Mouse (Mus musculus) erythroblast, embryonic 14.5 days (primary cell): ENCODE results near the gene Lipt1. TPM values are rescaled to one million over a fixed set of nuclear protein-coding genes. Genes with fewer than 3 reads are reported as not detected.

ENCODE experiments used
- H3K27me3 ChIP-seq: 2 replicates; pipeline ENCODE4 v1.6.1; 2012; ENCODE audit warnings: inconsistent platforms; ENCODE audit not compliant: control insufficient read depth
- H3K36me3 ChIP-seq: 2 replicates; pipeline ENCODE4 v1.6.1; 2012; ENCODE audit warnings: mild to moderate bottlenecking, inconsistent platforms; ENCODE audit not compliant: control insufficient read depth
- H3K4me1 ChIP-seq: 2 replicates; pipeline ENCODE4 v1.6.1; 2012; ENCODE audit warnings: inconsistent platforms; ENCODE audit not compliant: control insufficient read depth
- H3K4me3 ChIP-seq: replicated peaks from 2 replicates; pipeline ENCODE3; 2012; ENCODE audit warnings: moderate library complexity, mild to moderate bottlenecking, inconsistent platforms
- H3K9me3 ChIP-seq: 2 replicates; pipeline ENCODE4 v1.6.1; 2012; ENCODE audit warnings: low read length, inconsistent platforms, mixed read lengths; ENCODE audit not compliant: control insufficient read depth
- GATA1 ChIP-seq: IDR thresholded peaks from 2 replicates; pipeline ENCODE4 v1.6.1; 2012; ENCODE audit warnings: low read length, inconsistent platforms, mixed read lengths
- TAL1 ChIP-seq: IDR thresholded peaks from 3 replicates; pipeline ENCODE4 v1.6.1; 2012; ENCODE audit warnings: low read length, inconsistent platforms, mixed read lengths
- polyA plus RNA-seq: library from polyadenylated mRNA; stranded (reverse); fragments of >175 nt; gene quantifications from 2 replicates; pipeline ENCODE4 v1.2.3, GENCODE M21; 2012

The Lipt1 gene
- polyA plus RNA-seq, 1 experiment, result not detected

DNA sequence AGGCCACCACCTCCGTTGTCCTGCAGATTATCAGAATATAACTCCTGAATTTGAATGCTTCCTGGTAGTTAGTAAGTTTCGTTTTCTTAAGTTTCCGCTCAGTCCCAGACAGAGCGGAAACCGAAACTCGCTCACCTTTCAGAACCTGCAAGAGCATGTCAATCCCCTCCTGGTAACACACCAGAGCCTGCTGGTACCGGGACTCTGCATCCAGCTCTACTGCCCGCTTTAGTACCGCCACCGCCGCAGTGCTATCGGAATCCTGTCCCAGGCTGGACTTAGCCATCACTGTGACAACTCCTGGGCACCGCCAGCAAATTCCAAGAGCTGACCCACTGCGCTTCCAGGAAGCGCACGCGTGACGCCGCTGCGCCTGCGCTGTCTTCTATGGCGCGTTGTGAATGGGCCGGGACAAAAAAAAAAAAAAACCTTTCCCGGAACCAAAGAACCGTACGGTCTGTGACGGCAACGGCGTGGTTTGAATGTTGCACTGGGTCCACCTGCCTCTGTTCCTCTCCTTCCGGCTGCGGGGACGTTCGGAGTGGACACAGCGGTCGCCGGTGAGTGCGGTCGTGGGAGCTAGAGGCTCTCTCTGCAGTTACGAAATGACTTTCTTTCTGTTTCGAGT is 18.6 kb downstream of the Lipt1 start, which contains the start of the genes Mitd1 and Mrpl30:
Gene Mitd1, minus strand, starts transcription at position 387 of the 628 bp plus-strand sequence.
Gene Mrpl30, plus strand, starts transcription at position 453 of the 628 bp plus-strand sequence.
- peaks cover 38% of the 10 kb centered on the region for H3K36me3 ChIP-seq
- peak within 1 kb of the TSS; percentile 95 for H3K4me3 ChIP-seq
- no peaks in the 10 kb centered on the region for H3K27me3 ChIP-seq
- H3K4me1 ChIP-seq, result peaks cover 56% of the 10 kb centered on the region
- TF ChIP-seq GATA1, result no peak
- no peaks in the 10 kb centered on the region for H3K9me3 ChIP-seq

DNA sequence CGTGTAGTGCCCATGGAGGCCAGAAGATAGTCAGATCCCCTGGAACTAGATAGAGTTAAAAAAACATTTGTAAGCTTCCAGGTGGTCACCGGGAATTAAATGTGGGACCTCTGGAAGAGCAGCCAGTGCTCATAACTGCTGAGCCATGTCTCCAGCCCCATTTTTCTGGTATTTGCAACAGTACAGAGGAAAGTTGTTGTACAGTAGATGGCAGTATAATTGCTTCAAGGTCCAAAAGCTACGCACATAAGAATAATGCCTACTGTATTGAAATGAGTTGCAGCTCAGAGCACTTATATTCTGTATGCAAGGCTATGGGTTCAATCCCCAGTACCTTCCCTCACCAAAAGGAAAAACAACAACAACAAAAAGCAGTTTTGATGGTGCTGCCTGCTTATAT is 19.9 kb downstream of the Lipt1 start:
- Histone ChIP-seq H3K9me3 (no peaks in the 10 kb centered on the region), H3K4me3 (peak overlapping the region; percentile 95), H3K36me3 (peaks cover 46% of the 10 kb centered on the region), H3K4me1 (peaks cover 54% of the 10 kb centered on the region), H3K27me3 (no peaks in the 10 kb centered on the region)
- TF ChIP-seq GATA1 (no peak), TAL1 (no peak)

DNA sequence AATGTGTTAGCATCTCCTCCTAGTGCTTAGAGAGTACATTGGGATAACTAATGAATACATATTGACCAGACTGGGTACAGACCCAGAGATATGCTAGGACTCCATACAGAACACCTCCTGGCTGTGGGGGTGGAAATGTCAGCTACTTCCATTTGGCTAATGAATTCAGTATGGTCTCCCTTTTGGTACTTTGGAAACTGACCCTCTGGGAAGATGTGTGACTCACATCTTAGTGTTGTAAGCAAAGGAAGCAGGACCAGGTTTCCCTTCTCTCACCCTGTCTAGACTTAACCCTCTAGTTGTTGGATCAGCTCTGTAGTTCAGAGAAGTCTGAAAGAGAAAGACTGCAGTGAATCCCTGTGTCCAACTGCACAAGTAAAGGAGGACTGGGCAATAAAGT is 23.1 kb downstream of the Lipt1 start:
- no peak overlapping the region for H3K4me3 ChIP-seq
- peaks cover 27% of the 10 kb centered on the region for H3K4me1 ChIP-seq
- H3K27me3 ChIP-seq, result no peaks in the 10 kb centered on the region
- peaks cover 68% of the 10 kb centered on the region for H3K36me3 ChIP-seq
- TF ChIP-seq TAL1 (no peak), GATA1 (no peak)
- H3K9me3 ChIP-seq, result no peaks in the 10 kb centered on the region

DNA sequence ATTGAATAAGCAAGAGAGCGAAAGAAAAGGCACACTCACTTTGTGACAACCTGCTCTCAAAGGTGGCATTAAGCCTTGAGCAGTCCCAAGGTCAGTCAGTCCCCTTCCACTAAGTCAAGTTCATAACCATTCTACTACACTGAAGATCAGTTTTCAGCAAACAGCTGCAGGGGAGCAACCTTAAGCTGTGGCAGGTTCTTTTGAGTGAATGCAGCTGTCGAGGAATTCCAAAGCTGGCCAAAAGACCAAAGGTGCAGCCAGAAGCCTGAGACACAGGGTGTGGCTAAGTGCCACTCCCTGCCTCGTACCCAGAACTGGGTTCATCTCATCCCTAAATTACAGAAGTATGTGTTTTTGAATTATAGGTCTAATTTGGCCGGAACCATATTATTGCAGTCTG is 28.3 kb downstream of the Lipt1 start:
- TF ChIP-seq GATA1 (no peak), TAL1 (no peak)
- Histone ChIP-seq H3K4me3 (no peak overlapping the region), H3K4me1 (no peaks in the 10 kb centered on the region), H3K9me3 (no peaks in the 10 kb centered on the region), H3K36me3 (peaks cover 56% of the 10 kb centered on the region), H3K27me3 (no peaks in the 10 kb centered on the region)

DNA sequence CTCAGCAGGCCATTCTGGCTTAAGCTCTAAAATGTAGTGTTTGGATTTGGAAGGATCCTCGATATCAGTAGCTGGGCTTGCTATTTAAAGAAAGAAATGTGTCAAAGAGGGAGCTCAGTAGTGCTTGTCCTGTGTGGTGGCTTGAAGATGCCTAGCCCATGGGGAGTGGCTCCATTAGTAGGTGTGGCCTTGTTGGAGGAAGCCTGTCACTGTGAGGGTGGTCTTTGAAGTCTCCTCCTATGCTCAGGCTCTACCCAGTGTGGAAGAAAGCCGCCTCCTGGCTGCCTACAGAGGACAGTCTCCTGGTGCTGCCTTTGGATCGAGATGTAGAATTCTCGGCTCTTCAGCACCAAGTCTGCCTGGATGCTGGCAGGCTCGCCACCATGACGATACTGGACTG is 28.8 kb downstream of the Lipt1 start:
- H3K4me1 ChIP-seq, result no peaks in the 10 kb centered on the region
- peaks cover 52% of the 10 kb centered on the region for H3K36me3 ChIP-seq
- TF ChIP-seq GATA1, result no peak
- no peak for TF ChIP-seq TAL1
- no peaks in the 10 kb centered on the region for H3K9me3 ChIP-seq
- H3K4me3 ChIP-seq, result no peak overlapping the region
- H3K27me3 ChIP-seq, result no peaks in the 10 kb centered on the region

DNA sequence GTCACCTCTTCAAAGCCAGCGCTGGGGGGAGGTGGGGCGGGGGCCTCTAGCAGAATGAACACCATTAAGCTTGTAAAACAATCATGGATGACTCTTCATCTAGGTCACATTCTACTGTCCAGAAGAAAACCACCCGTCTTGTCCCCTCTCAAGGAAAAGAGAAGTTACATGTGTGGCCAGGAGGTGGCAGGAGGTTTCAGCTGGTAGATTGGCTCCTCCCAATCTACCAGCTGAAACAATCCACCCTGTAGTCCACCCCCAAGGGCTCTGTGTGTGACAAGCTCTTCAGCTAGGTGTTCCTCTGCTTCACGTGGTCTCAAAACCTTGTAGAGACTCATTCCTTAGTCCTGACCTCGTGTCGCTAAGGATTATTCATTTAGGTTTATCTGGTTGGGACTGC is 31.6 kb downstream of the Lipt1 start:
- Histone ChIP-seq H3K36me3 (peaks cover 26% of the 10 kb centered on the region), H3K4me1 (no peaks in the 10 kb centered on the region), H3K4me3 (no peak overlapping the region), H3K27me3 (peaks cover 2% of the 10 kb centered on the region; the same call in 1 of the 2 replicates), H3K9me3 (no peaks in the 10 kb centered on the region)
- TF ChIP-seq TAL1, result no peak
- no peak for TF ChIP-seq GATA1

DNA sequence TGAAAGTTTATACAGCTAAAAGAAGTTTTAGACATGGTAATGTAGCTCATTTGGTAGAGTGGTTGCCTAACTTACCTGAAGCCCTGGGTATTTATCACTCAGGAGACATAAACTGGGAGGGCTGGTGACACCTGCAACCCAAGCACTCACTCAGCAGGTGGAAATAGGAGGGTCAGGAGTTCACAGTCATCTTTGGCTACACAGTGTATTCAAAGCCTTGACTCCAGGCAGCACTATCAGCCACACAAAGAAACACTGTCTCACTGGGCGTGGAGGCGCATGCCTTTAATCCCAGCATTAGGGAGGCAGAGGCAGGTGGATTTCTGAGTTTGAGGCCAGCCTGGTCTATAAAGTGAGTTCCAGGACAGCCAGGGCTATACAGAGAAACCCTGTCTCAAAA is 41.2 kb downstream of the Lipt1 start:
- Histone ChIP-seq H3K27me3 (peaks cover 2% of the 10 kb centered on the region), H3K4me1 (no peaks in the 10 kb centered on the region), H3K36me3 (no peaks in the 10 kb centered on the region), H3K9me3 (no peaks in the 10 kb centered on the region), H3K4me3 (no peak overlapping the region)
- TF ChIP-seq TAL1, result no peak

DNA sequence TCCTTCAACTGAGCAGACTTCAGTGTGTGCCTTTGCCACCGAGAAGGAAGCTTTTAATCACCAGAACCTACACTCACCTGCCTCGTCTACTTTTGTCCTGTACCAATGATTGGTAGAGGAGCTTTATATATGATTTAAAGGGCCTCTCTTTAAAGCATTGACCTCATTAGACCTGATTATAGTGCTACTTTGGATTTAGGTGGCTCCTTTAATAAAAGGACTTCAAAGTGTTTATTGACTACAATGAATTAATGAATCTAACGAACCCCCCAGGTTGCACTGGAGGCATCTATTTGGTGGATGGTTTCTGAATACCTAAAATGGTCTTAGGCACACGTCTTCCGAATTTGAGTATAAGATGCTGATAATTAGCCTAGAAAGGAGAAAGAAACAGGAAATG is 44.9 kb downstream of the Lipt1 start, which contains the start of gene Lyg2:
Gene Lyg2, minus strand, starts transcription at position 101 of the 400 bp plus-strand sequence.
- TF ChIP-seq TAL1, result no peak
- no peak for TF ChIP-seq GATA1
- H3K27me3 ChIP-seq, result peaks cover 2% of the 10 kb centered on the region; the same call in 1 of the 2 replicates
- no peaks in the 10 kb centered on the region for H3K9me3 ChIP-seq
- H3K4me3 ChIP-seq, result no peak within 1 kb of the TSS
- H3K36me3 ChIP-seq, result no peaks in the 10 kb centered on the region
- H3K4me1 ChIP-seq, result no peaks in the 10 kb centered on the region

DNA sequence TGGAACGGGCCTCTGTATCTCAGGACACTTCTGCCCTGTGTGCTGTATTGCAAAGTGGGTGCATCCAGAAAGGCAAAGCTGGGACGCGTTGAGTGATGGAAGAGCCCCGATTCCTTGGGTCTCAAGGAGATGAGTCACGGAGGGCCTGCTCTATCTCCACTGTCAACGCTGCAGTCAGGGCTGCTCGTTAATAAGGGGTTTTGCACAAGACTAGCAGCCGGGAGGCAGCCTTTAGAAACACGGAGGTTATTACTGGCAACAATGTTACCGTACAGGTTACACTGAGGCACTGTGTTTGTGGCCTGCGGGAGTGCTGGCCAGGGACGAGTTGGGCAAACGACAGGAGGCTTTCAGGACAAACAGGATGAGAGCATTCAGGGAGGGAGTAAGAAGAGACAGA is 46.1 kb downstream of the Lipt1 start:
- TF ChIP-seq TAL1 (no peak), GATA1 (no peak)
- no peaks in the 10 kb centered on the region for H3K9me3 ChIP-seq
- H3K27me3 ChIP-seq, result peaks cover 2% of the 10 kb centered on the region; the same call in 1 of the 2 replicates
- no peak overlapping the region for H3K4me3 ChIP-seq
- no peaks in the 10 kb centered on the region for H3K36me3 ChIP-seq
- no peaks in the 10 kb centered on the region for H3K4me1 ChIP-seq

DNA sequence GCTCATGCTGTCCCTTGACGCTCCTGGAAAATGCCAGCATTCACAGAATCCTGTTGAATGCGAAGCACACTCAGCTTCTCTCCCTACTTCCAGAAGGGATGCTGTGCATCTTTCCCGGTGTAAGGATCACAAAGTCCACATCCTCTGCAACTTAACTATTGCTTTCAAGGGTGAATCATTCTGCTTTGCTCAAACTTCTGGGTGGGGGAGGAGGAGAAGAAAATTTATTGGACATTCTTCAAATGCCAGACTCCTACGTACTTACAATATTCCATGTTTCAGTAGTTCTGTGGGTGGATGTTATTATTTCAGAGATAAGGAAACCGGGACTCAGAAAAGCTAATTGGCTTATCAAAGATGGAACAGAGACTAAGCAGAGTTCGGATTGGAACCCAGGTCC is 46.6 kb downstream of the Lipt1 start:
- no peaks in the 10 kb centered on the region; the same call in 1 of the 2 replicates for H3K27me3 ChIP-seq
- H3K4me1 ChIP-seq, result no peaks in the 10 kb centered on the region
- no peaks in the 10 kb centered on the region for H3K36me3 ChIP-seq
- no peak overlapping the region for H3K4me3 ChIP-seq
- TF ChIP-seq TAL1 (no peak), GATA1 (no peak)
- H3K9me3 ChIP-seq, result no peaks in the 10 kb centered on the region
